Mouse (Mus musculus) right cerebral cortex, postnatal 14 days (tissue): ENCODE data around the gene Notum.
A peak's percentile ranks its signal among the peaks of the same experiment; 100 is the strongest.

Experiments
- DNase-seq: peaks from one replicate; pipeline ENCODE4 v3.0.0; 2022

Gene Notum

GRCm38 (mm10) chr11:120672687-120673593 lies 12.0 kb upstream of the Notum start, which contains the start of gene Aspscr1:
Gene Aspscr1 (plus strand): TSS chr11:120672973.
- DNase-seq = peak; percentile 95

GRCm38 (mm10) chr11:120666617-120667016 lies 5.6 kb upstream of the Notum start:
- DNase-seq = no peak

- DNase-seq = no peak
Measured at GRCm38 (mm10) chr11:120665406-120665805, 4.4 kb upstream of the Notum start.

- no peak for DNase-seq
Measured at GRCm38 (mm10) chr11:120663714-120664113, 2.7 kb upstream of the Notum start.

GRCm38 (mm10) chr11:120662759-120663158 lies 1.8 kb upstream of the Notum start:
- DNase-seq = no peak

- peak; percentile 40 for DNase-seq
Measured at GRCm38 (mm10) chr11:120660301-120661075, 487 bp downstream of the Notum start.

GRCm38 (mm10) chr11:120659509-120660300 lies 1.3 kb downstream of the Notum start:
- DNase-seq = no peak

GRCm38 (mm10) chr11:120658876-120659410 lies 2.0 kb downstream of the Notum start:
- peak; percentile 84 for DNase-seq

- DNase-seq = no peak
Measured at GRCm38 (mm10) chr11:120657301-120657700, 3.7 kb downstream of the Notum start.

- DNase-seq = no peak
Measured at GRCm38 (mm10) chr11:120654741-120655140, 6.2 kb downstream of the Notum start.

- DNase-seq = no peak
Measured at GRCm38 (mm10) chr11:120651872-120652271, 9.1 kb downstream of the Notum start.

- no peak for DNase-seq
Measured at GRCm38 (mm10) chr11:120648001-120648476, 12.9 kb downstream of the Notum start, which contains the start of gene Myadml2. Gene Myadml2 (minus strand): TSS chr11:120648158.

- DNase-seq = no peak
Measured at GRCm38 (mm10) chr11:120647047-120647830, 13.7 kb downstream of the Notum start.

GRCm38 (mm10) chr11:120643601-120643987 lies 17.4 kb downstream of the Notum start, which contains the start of gene Pycr1:
Gene Pycr1 (minus strand): TSS chr11:120643769.
- peak; percentile 91 for DNase-seq

GRCm38 (mm10) chr11:120642939-120643600 lies 17.9 kb downstream of the Notum start:
- no peak for DNase-seq

- DNase-seq = no peak
Measured at GRCm38 (mm10) chr11:120641869-120642268, 19.1 kb downstream of the Notum start.

- no peak for DNase-seq
Measured at GRCm38 (mm10) chr11:120641255-120641654, 19.7 kb downstream of the Notum start.

- no peak for DNase-seq
Measured at GRCm38 (mm10) chr11:120634810-120635209, 26.2 kb downstream of the Notum start.

GRCm38 (mm10) chr11:120633520-120634343 lies 27.2 kb downstream of the Notum start, which contains the start of gene Mafg:
Gene Mafg (minus strand): TSS chr11:120633600.
- peak; percentile 94 for DNase-seq
